Mouse (Mus musculus): ENCODE data around the gene Rtn3.

Rtn3 gene

GRCm38 (mm10) chr19:7495221-7496038, 12.3 kb upstream of the Rtn3 start:
- CTCF ChIA-PET, result interaction anchor here in 2 of 4 experiments (0.7 to 1.5 kb wide), 2 partner anchors 13 to 54 kb away, joined by 4 read pairs; no protein-coding TSS in a partner anchor
- POLR2A ChIA-PET, result interaction anchor here in 3 of 4 experiments (0.7 to 4.5 kb wide), 16 partner anchors 12 to 338 kb away, joined by 3 to 58 read pairs (median 6); partner anchors contain the start of genes Rtn3 (in 3 of the 3), Lgals12 (in 1 of the 3) and Pla2g16 (in 1 of the 3)

GRCm38 (mm10) chr19:7494187-7495015, 11.3 kb upstream of the Rtn3 start:
- CTCF ChIA-PET, result interaction anchor here in 1 of 4 experiments (1.0 to 1.5 kb wide), 2 partner anchors 14 to 53 kb away, joined by 3 to 4 read pairs; no protein-coding TSS in a partner anchor
- POLR2A ChIA-PET, result interaction anchor here in 3 of 4 experiments (0.6 to 4.5 kb wide), 28 partner anchors 11 to 1229 kb away, joined by 3 to 58 read pairs (median 3); partner anchors contain the start of genes Rtn3 (in 3 of the 3), Lgals12 (in 1 of the 3), Pla2g16 (in 1 of the 3) and Slc3a2 (in 1 of the 3)

- ChIA-PET CTCF (interaction anchor here in 1 of 4 experiments (1.0 to 1.5 kb wide), 3 partner anchors 11 to 52 kb away, joined by 3 to 4 read pairs (median 4); partner anchors contain the start of gene Rtn3), POLR2A (interaction anchor here in 3 of 4 experiments (0.5 to 4.5 kb wide), 32 partner anchors 10 to 1229 kb away, joined by 3 to 58 read pairs (median 3); partner anchors contain the start of genes Rtn3 (in 3 of the 3), Lgals12 (in 1 of the 3), Pla2g16 (in 1 of the 3) and Slc3a2 (in 1 of the 3))
Observed at GRCm38 (mm10) chr19:7493352-7494186, 10.5 kb upstream of the Rtn3 start, which contains the start of gene Atl3. Atl3 (plus strand) TSS chr19:7494040.

- CTCF ChIA-PET, result interaction anchor here in 1 of 4 experiments (1.4 kb wide), 1 partner anchor 10 kb away, joined by 4 read pairs; the partner anchor contains the start of gene Rtn3
- POLR2A ChIA-PET, result interaction anchor here in 3 of 4 experiments (0.6 to 4.5 kb wide), 6 partner anchors 9 to 1230 kb away, joined by 3 to 58 read pairs (median 5); partner anchors contain the start of genes Rtn3 (in 3 of the 3) and Slc3a2 (in 1 of the 3)
Observed at GRCm38 (mm10) chr19:7492682-7493081, 9.6 kb upstream of the Rtn3 start.

- ChIA-PET POLR2A (interaction anchor here in 2 of 4 experiments (0.6 to 4.5 kb wide), 3 partner anchors 9 to 52 kb away, joined by 3 to 58 read pairs (median 57); partner anchors contain the start of gene Rtn3 (in 2 of the 2)), CTCF (no interaction called here)
Observed at GRCm38 (mm10) chr19:7491960-7492359, 8.9 kb upstream of the Rtn3 start.

- ChIA-PET CTCF (no interaction called here), POLR2A (interaction anchor here in 3 of 4 experiments (0.6 to 0.8 kb wide), 3 partner anchors 9 to 638 kb away, joined by 3 to 4 read pairs (median 4); no protein-coding TSS in a partner anchor)
Observed at GRCm38 (mm10) chr19:7487680-7488079, 4.6 kb upstream of the Rtn3 start.

GRCm38 (mm10) chr19:7484076-7484475, 995 bp upstream of the Rtn3 start:
- ChIA-PET CTCF (interaction anchor here in 1 of 4 experiments (1.3 kb wide), 1 partner anchor 134 kb away, joined by 4 read pairs; no protein-coding TSS in a partner anchor), POLR2A (interaction anchor here (0.6 to 5.0 kb wide), 19 partner anchors 10 to 1229 kb away, joined by 3 to 58 read pairs (median 5); partner anchors contain the start of genes Atl3 (in 3 of the 4), Lgals12 (in 2 of the 4) and Cox8a (in 1 of the 4))

- CTCF ChIA-PET, result interaction anchor here in 1 of 4 experiments (1.1 to 1.3 kb wide), 3 partner anchors 10 to 134 kb away, joined by 3 to 4 read pairs (median 4); partner anchors contain the start of gene Atl3
- POLR2A ChIA-PET, result interaction anchor here in 3 of 4 experiments (0.6 to 5.0 kb wide), 45 partner anchors 9 to 1356 kb away, joined by 3 to 58 read pairs (median 4); partner anchors contain the start of genes Atl3 (in 3 of the 3), Lgals12 (in 2 of the 3), Stip1 (in 2 of the 3) and Cox8a (in 1 of the 3)
Observed at GRCm38 (mm10) chr19:7483512-7483882, 416 bp upstream of the Rtn3 start.

GRCm38 (mm10) chr19:7482266-7482598, 849 bp downstream of the Rtn3 start:
- POLR2A ChIA-PET, result interaction anchor here (0.7 to 5.0 kb wide), 51 partner anchors 8 to 1438 kb away, joined by 3 to 58 read pairs (median 4); partner anchors contain the start of genes Atl3 (in 3 of the 4), Lgals12 (in 2 of the 4), Mark2 (in 2 of the 4) and B3gat3 (in 1 of the 4)
- CTCF ChIA-PET, result interaction anchor here (0.5 to 1.3 kb wide), 10 partner anchors 11 to 1234 kb away, joined by 3 to 13 read pairs (median 4); partner anchors contain the start of gene Atl3 (in 1 of the 4)

GRCm38 (mm10) chr19:7481541-7482265, 1.4 kb downstream of the Rtn3 start:
- ChIA-PET POLR2A (interaction anchor here (0.7 to 5.0 kb wide), 34 partner anchors 9 to 1394 kb away, joined by 3 to 58 read pairs (median 4); partner anchors contain the start of genes Atl3 (in 2 of the 4), Lgals12 (in 1 of the 4), Mark2 (in 1 of the 4) and Naa40 (in 1 of the 4)), CTCF (interaction anchor here (0.6 to 1.3 kb wide), 7 partner anchors 15 to 202 kb away, joined by 3 to 13 read pairs (median 4); no protein-coding TSS in a partner anchor)

GRCm38 (mm10) chr19:7479751-7480248, 3.3 kb downstream of the Rtn3 start:
- ChIA-PET CTCF (no interaction called here), POLR2A (interaction anchor here in 1 of 4 experiments (0.6 to 0.8 kb wide), 2 partner anchors 17 to 219 kb away, joined by 3 to 4 read pairs; no protein-coding TSS in a partner anchor)

- ChIA-PET POLR2A (interaction anchor here in 1 of 4 experiments (0.7 to 1.3 kb wide), 2 partner anchors 13 to 209 kb away, joined by 3 to 4 read pairs; partner anchors contain the start of gene Rtn3), CTCF (no interaction called here)
Observed at GRCm38 (mm10) chr19:7470643-7471042, 12.4 kb downstream of the Rtn3 start.

- POLR2A ChIA-PET, result interaction anchor here in 1 of 4 experiments (0.6 to 2.1 kb wide), 6 partner anchors 10 to 410 kb away, joined by 3 to 8 read pairs (median 4); partner anchors contain the start of gene Atl3
- CTCF ChIA-PET, result interaction anchor here in 1 of 4 experiments (1.0 kb wide), 1 partner anchor 55 kb away, joined by 3 read pairs; no protein-coding TSS in a partner anchor
Observed at GRCm38 (mm10) chr19:7467915-7468314, 15.2 kb downstream of the Rtn3 start.

GRCm38 (mm10) chr19:7459370-7459769, 23.7 kb downstream of the Rtn3 start:
- ChIA-PET POLR2A (interaction anchor here in 2 of 4 experiments (0.6 to 2.1 kb wide), 7 partner anchors 8 to 175 kb away, joined by 3 to 8 read pairs (median 3); no protein-coding TSS in a partner anchor), CTCF (interaction anchor here in 1 of 4 experiments (0.7 kb wide), 1 partner anchor 18 kb away, joined by 3 read pairs; no protein-coding TSS in a partner anchor)

- ChIA-PET POLR2A (interaction anchor here in 1 of 4 experiments (0.6 to 2.1 kb wide), 6 partner anchors 9 to 175 kb away, joined by 3 to 8 read pairs (median 4); partner anchors contain the start of gene Atl3), CTCF (interaction anchor here in 1 of 4 experiments (0.7 kb wide), 1 partner anchor 18 kb away, joined by 3 read pairs; no protein-coding TSS in a partner anchor)
Observed at GRCm38 (mm10) chr19:7458901-7459300, 24.2 kb downstream of the Rtn3 start.
